Mouse (Mus musculus) limb, embryonic 13.5 days (tissue): ENCODE data around the gene Colgalt2. TPM values are rescaled to one million over a fixed set of nuclear protein-coding genes. Genes with fewer than 3 reads are reported as not detected.
"Not testable (repeated sequence)": the region's sequence is repeated elsewhere in the genome, so short reads cannot be mapped to it uniquely, and the experiment has no call there.

Experiments used
- ATAC-seq: fragments of 200-750 bp; cut with Nextera tagmentation; 2 replicates; pipeline ENCODE4 v1.8.0; 2017; ENCODE audit warnings: low read depth, moderate number of reproducible peaks, moderate TSS enrichment; ENCODE audit not compliant: low FRiP score
- H3K27ac ChIP-seq: fragments of 300-500 bp; sonication (generic); 2 replicates; pipeline ENCODE4 v1.5.1; 2015; ENCODE audit warnings: inconsistent platforms, mild to moderate bottlenecking, moderate library complexity
- H3K27me3 ChIP-seq: fragments of 300-500 bp; sonication (generic); 2 replicates; pipeline ENCODE4 v1.6.1; 2015; ENCODE audit warnings: mild to moderate bottlenecking, inconsistent platforms
- H3K36me3 ChIP-seq: fragments of 300-500 bp; sonication (generic); 2 replicates; pipeline ENCODE4 v1.6.1; 2015; ENCODE audit warnings: inconsistent platforms, mild to moderate bottlenecking, moderate library complexity
- H3K4me1 ChIP-seq: fragments of 300-500 bp; sonication (generic); 2 replicates; pipeline ENCODE4 v1.6.1; 2015; ENCODE audit warnings: inconsistent platforms
- H3K4me2 ChIP-seq: fragments of 300-500 bp; sonication (generic); replicated peaks from 2 replicates; pipeline ENCODE4 v1.6.1; 2015; ENCODE audit warnings: inconsistent platforms, mild to moderate bottlenecking, moderate library complexity
- H3K4me3 ChIP-seq: fragments of 300-500 bp; sonication (generic); 2 replicates; pipeline ENCODE4 v1.5.1; 2015; ENCODE audit warnings: moderate library complexity, mild to moderate bottlenecking, inconsistent platforms
- H3K9ac ChIP-seq: fragments of 300-500 bp; sonication (generic); 2 replicates; pipeline ENCODE4 v1.6.1; 2015; ENCODE audit warnings: mild to moderate bottlenecking, inconsistent platforms
- H3K9me3 ChIP-seq: fragments of 300-500 bp; sonication (generic); 2 replicates; pipeline ENCODE4 v1.6.1; 2016; ENCODE audit warnings: inconsistent platforms
- WGBS: fragments of 180-500 bp; shearing (Covaris S2); methylation state at CpG from one replicate; pipeline ENCODE4 v1.1.7; 2015; 5-methylcytosine and 5-hydroxymethylcytosine counted together
- polyA plus RNA-seq: library from polyadenylated mRNA; unstranded; fragments of >200 nt; fragmentation: Nextera tagmentation; extraction: Ambion mirVana; gene quantifications from 2 replicates; pipeline ENCODE4 v1.2.1, GENCODE M21; 2015

Gene Colgalt2
- polyA plus RNA-seq = 6.7 and 7.2 TPM in 2 replicates

DNA sequence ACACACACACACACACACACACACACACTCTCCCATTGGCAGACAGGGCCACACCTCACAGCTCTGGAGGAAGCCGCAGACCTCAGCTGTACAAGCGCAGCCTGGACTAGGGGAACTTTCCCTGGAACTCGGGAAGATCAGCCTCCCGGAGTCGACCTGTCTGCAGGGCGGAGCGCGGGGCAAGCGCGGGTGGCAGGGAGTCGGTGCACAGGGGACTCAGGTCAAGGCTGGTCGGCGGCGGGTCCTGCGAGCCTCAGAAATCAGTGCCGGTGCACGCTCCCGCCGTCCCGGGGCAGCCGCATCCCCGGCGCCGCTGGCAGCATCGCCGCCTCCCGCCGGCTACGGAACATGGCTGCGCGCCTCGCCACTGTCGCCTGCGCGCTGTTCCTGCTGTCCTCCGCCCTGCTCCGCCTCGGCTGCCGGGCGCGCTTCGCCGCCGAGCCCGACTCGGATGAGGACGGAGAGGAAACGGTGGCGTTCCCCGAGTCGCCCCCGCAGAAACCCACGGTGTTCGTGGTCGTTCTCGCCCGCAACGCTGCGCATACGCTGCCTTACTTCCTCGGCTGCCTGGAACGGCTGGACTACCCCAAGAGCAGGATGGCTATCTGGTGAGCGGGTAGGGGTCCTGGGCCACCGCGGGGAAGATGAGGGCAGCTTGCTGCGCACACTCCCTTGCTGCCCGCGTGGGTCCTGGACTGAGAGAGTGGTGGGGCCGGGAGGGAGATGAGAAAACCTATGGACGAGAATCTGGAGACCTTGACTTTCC lies at the start of gene Colgalt2:
TSS of gene Colgalt2 (plus strand) at position 41 of the 766 bp plus-strand sequence.
- peaks cover 12% of the 10 kb centered on the region for H3K4me1 ChIP-seq
- H3K4me2 ChIP-seq = peak within 1 kb of the TSS; percentile 93
- ATAC-seq = peak; percentile 86
- peak within 1 kb of the TSS; percentile 55; the same call in 1 of the 2 replicates for H3K27ac ChIP-seq
- H3K9ac ChIP-seq = peak within 1 kb of the TSS; percentile 79
- H3K27me3 ChIP-seq = peaks cover 36% of the 10 kb centered on the region
- no peaks in the 10 kb centered on the region for H3K9me3 ChIP-seq
- no peaks in the 10 kb centered on the region for H3K36me3 ChIP-seq
- peak within 1 kb of the TSS; percentile 70 for H3K4me3 ChIP-seq
- under 1% methylated on average over 69 of the region's 70 CpGs for WGBS

- H3K27ac ChIP-seq = no peak overlapping the region
- H3K4me3 ChIP-seq = no peak overlapping the region
- no peak overlapping the region for H3K9ac ChIP-seq
- no peaks in the 10 kb centered on the region for H3K27me3 ChIP-seq
- 79% methylated on average over 4 of the region's 4 CpGs for WGBS
- ATAC-seq = no peak
- H3K9me3 ChIP-seq = no peaks in the 10 kb centered on the region
- no peak overlapping the region for H3K4me2 ChIP-seq
- no peaks in the 10 kb centered on the region for H3K4me1 ChIP-seq
- no peaks in the 10 kb centered on the region for H3K36me3 ChIP-seq
These were observed 42.9 kb upstream of the Colgalt2 start for GRCm38 (mm10) chr1:152356721-152357120.

DNA sequence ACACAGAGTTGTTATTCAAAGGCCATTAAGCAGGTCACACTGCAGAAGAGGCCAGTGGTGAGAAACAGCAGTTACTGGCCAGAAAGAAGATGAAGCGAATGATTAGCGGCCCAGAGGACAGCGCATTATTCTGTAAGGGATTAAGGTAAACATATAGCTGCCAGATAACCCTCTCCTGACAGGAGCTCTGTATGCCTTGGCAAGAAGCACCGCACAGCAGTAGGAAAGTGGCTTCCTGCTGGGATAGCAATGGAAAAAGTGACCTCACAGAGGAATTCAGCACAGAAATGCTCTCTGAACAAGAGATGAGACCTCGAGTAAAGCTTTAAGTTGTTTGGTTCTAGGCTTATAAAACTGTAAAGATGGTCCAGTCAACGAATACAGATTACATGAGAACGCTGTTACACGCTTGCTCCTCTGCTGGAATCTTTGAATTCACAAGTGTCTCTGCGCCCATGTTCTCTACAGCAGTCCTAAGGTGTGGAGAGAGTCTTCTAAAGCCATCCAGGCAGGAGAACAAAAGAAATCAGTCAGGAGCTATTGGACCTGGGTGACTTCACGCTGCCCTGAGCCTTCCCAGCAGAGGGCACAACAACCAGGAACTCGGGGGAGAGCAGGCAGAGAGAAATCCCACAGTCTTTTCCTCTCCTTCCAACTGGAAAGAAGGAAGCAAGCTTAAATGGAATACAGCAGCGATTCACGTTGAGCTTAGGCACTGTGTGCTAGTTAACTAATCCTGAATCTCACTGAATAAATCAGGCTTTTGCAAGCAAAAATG lies 31.1 kb upstream of the Colgalt2 start:
- no peak overlapping the region for H3K9ac ChIP-seq
- H3K4me3 ChIP-seq = no peak overlapping the region
- WGBS = 55% methylated on average over 13 of the region's 13 CpGs
- no peaks in the 10 kb centered on the region for H3K27me3 ChIP-seq
- H3K36me3 ChIP-seq = peaks cover 22% of the 10 kb centered on the region
- ATAC-seq = peak; percentile 57
- peak overlapping the region; percentile 9; the same call in 1 of the 2 replicates for H3K4me2 ChIP-seq
- H3K27ac ChIP-seq = no peak overlapping the region; the same call in 1 of the 2 replicates
- H3K4me1 ChIP-seq = peaks cover 10% of the 10 kb centered on the region
- no peaks in the 10 kb centered on the region for H3K9me3 ChIP-seq

GRCm38 (mm10) chr1:152369139-152369538 lies 30.5 kb upstream of the Colgalt2 start:
- H3K9me3 ChIP-seq = no peaks in the 10 kb centered on the region
- 14% methylated on average over 4 of the region's 4 CpGs for WGBS
- H3K4me1 ChIP-seq = peaks cover 10% of the 10 kb centered on the region
- H3K9ac ChIP-seq = no peak overlapping the region
- no peaks in the 10 kb centered on the region for H3K27me3 ChIP-seq
- no peak overlapping the region for H3K4me3 ChIP-seq
- ATAC-seq = peak; percentile 76
- H3K27ac ChIP-seq = no peak overlapping the region
- H3K4me2 ChIP-seq = peak overlapping the region; percentile 9; the same call in 1 of the 2 replicates
- H3K36me3 ChIP-seq = peaks cover 25% of the 10 kb centered on the region

GRCm38 (mm10) chr1:152378311-152378710 lies 21.3 kb upstream of the Colgalt2 start:
- Histone ChIP-seq H3K9me3 (no peaks in the 10 kb centered on the region), H3K9ac (no peak overlapping the region), H3K4me1 (0 out of 2 replicates have a peak, but pooled peaks cover 2% of the 10 kb centered on the region), H3K4me3 (no peak overlapping the region), H3K27ac (no peak overlapping the region), H3K27me3 (no peaks in the 10 kb centered on the region), H3K36me3 (peaks cover 43% of the 10 kb centered on the region), H3K4me2 (no peak overlapping the region)
- WGBS = 92% methylated on average over 5 of the region's 5 CpGs
- no peak for ATAC-seq

DNA sequence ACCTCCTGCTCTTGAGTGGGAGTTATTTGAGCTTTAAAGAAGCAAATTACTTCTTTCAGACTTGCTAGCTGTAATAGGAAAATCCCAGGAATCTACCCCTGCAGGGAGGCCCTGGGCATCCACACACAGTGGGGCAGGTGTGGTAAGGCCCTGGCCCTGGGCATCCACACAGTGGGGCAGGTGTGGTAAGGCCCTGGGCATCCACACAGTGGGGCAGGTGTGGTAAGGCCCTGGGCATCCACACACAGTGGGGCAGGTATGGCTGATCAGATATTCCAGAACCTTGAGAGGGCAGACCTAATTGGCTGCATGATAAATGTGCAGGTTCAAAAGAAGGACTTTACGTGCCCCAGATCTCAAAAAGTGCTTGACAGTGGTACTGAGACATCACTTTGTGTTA lies 15.0 kb upstream of the Colgalt2 start:
- Histone ChIP-seq H3K4me1 (peaks cover 3% of the 10 kb centered on the region; the same call in 1 of the 2 replicates), H3K4me2 (no peak overlapping the region), H3K36me3 (peaks cover 9% of the 10 kb centered on the region), H3K27ac (no peak overlapping the region), H3K9me3 (no peaks in the 10 kb centered on the region), H3K27me3 (no peaks in the 10 kb centered on the region), H3K4me3 (no peak overlapping the region), H3K9ac (no peak overlapping the region)
- 93% methylated on average over 1 of the region's 1 CpGs for WGBS
- ATAC-seq = no peak

GRCm38 (mm10) chr1:152385693-152386092 lies 13.9 kb upstream of the Colgalt2 start:
- H3K27ac ChIP-seq, H3K4me1 ChIP-seq, H3K36me3 ChIP-seq, H3K9me3 ChIP-seq, ATAC-seq, H3K27me3 ChIP-seq: not testable (repeated sequence)
- WGBS = 27% methylated on average over 2 of the region's 4 CpGs
- Histone ChIP-seq H3K4me3 (peak overlapping the region; percentile 86), H3K4me2 (peak overlapping the region; percentile 76), H3K9ac (peak overlapping the region; percentile 88)

DNA sequence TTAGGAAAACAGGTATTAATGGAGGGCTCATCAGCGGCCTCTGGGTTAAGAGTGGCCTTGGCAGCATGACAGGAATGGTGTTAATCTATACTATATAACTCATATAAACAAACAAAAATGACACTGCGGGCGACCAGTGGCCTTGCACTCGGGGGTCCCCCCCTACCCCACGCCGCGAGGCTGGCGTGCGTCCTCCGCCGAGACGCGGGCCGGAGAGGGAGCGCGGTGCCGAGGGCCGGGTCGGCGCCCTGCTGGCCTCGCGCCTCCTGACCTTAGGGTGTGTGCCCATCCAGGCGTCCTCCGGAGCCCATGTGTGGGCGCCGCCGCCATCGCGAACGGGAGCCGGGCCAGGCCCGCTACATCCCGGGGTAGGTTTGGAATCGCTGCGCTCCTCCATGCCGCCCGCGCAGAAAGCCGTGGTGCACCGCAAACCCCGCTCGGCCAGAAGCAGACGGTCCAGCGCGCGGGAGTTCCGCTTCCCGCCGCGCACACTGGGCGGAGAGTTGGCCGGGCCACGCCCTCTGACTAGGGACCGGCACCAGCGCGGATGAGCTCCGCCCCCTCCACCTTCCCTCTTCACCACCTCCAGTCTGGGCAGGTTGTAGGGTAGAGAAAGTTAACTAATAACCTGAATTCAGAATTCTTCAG lies 13.3 kb upstream of the Colgalt2 start, which contains the start of gene Tsen15:
TSS of gene Tsen15 (minus strand) at position 501 of the 648 bp plus-strand sequence.
- peak within 1 kb of the TSS; percentile 88 for H3K9ac ChIP-seq
- peak within 1 kb of the TSS; percentile 86 for H3K4me3 ChIP-seq
- H3K36me3 ChIP-seq = peaks cover 5% of the 10 kb centered on the region
- H3K27ac ChIP-seq = 0 out of 2 replicates have a peak within 1 kb of the TSS, but pooled peaks have one; percentile 6
- H3K4me2 ChIP-seq = peak within 1 kb of the TSS; percentile 76
- H3K27me3 ChIP-seq = no peaks in the 10 kb centered on the region
- H3K9me3 ChIP-seq = no peaks in the 10 kb centered on the region
- H3K4me1 ChIP-seq = peaks cover 3% of the 10 kb centered on the region; the same call in 1 of the 2 replicates
- ATAC-seq = peak; percentile 96
- WGBS = 0% methylated on average over 57 of the region's 57 CpGs

GRCm38 (mm10) chr1:152389271-152389670 lies 10.4 kb upstream of the Colgalt2 start:
- H3K27me3 ChIP-seq = no peaks in the 10 kb centered on the region
- no peak overlapping the region for H3K4me3 ChIP-seq
- no peak overlapping the region for H3K9ac ChIP-seq
- no peaks in the 10 kb centered on the region for H3K36me3 ChIP-seq
- H3K27ac ChIP-seq = no peak overlapping the region
- H3K4me2 ChIP-seq = no peak overlapping the region
- no peak for ATAC-seq
- H3K9me3 ChIP-seq = peaks cover 5% of the 10 kb centered on the region; the same call in 1 of the 2 replicates
- H3K4me1 ChIP-seq = peaks cover 3% of the 10 kb centered on the region; the same call in 1 of the 2 replicates

- H3K4me3 ChIP-seq = no peak overlapping the region
- peaks cover 5% of the 10 kb centered on the region; the same call in 1 of the 2 replicates for H3K9me3 ChIP-seq
- H3K4me2 ChIP-seq = no peak overlapping the region
- no peaks in the 10 kb centered on the region for H3K36me3 ChIP-seq
- WGBS = 91% methylated on average over 3 of the region's 3 CpGs
- H3K27me3 ChIP-seq = peaks cover 11% of the 10 kb centered on the region
- ATAC-seq = no peak
- no peaks in the 10 kb centered on the region for H3K4me1 ChIP-seq
- no peak overlapping the region for H3K9ac ChIP-seq
- H3K27ac ChIP-seq = no peak overlapping the region
These were observed 5.5 kb upstream of the Colgalt2 start for GRCm38 (mm10) chr1:152394137-152394536.

GRCm38 (mm10) chr1:152394956-152395515 lies 4.6 kb upstream of the Colgalt2 start:
- 84% methylated on average over 4 of the region's 4 CpGs for WGBS
- H3K9me3 ChIP-seq = peaks cover 5% of the 10 kb centered on the region; the same call in 1 of the 2 replicates
- no peak overlapping the region for H3K4me2 ChIP-seq
- H3K27ac ChIP-seq = no peak overlapping the region
- no peaks in the 10 kb centered on the region for H3K4me1 ChIP-seq
- no peaks in the 10 kb centered on the region for H3K36me3 ChIP-seq
- H3K9ac ChIP-seq = no peak overlapping the region
- ATAC-seq = no peak
- H3K27me3 ChIP-seq = peaks cover 12% of the 10 kb centered on the region
- H3K4me3 ChIP-seq = no peak overlapping the region
